Mouse (Mus musculus) thymus, postnatal 36 days (tissue): Measurements from ENCODE around the gene Kif28.
"Not testable (repeated sequence)": the region's sequence is repeated elsewhere in the genome, so short reads cannot be mapped to it uniquely, and the experiment has no call there.

Source experiments
- DNase-seq, 2 experiments: peaks; one replicate each; pipeline ENCODE4 v3.0.0; 2022; ENCODE audit warnings: mixed read lengths in 2 of 2

Gene Kif28

DNA sequence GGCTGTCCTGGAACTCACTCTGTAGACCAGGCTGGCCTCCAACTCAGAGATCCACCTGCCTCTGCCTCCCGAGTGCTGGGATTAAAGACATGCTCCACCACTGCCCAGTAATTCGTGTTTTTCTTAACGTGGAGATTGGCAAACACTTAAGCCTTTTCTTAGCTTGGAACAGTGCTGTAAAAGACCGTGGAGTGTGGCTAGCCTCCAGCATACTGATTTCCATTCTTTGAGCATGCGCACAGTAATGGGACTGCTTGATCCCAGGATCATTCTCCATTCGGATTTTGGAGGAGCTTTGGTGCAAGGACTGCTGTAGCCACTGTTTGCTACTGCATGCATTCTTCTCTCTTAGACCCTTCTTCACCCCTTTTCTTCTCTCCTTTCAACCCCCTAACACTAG lies 55.6 kb downstream of the Kif28 start:
- no peak for DNase-seq

- DNase-seq = no peak
Observed at GRCm38 (mm10) chr1:179688914-179689313, 56.2 kb downstream of the Kif28 start.

- no peak for DNase-seq
Observed at GRCm38 (mm10) chr1:179688415-179688814, 56.7 kb downstream of the Kif28 start.

- no peak for DNase-seq
Observed at GRCm38 (mm10) chr1:179687966-179688365, 57.1 kb downstream of the Kif28 start.

DNA sequence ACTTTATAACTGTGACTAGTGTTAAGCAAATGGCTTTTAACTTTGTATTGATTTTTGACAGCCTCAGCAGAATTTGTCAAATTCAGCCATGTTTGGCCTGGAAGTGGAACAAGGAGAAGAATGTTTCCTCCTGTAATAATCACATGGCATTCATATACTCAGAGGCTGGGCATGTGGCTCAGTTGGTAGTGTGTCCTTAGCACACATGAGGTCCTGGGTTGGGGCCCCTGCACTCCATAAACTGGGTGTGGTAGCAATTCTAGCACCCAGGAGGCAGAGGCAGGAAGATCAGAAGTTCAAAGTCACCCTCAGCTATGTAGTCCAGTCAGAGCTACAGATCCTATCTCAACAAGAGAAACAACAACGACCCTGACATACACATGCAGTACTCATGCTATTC lies 57.8 kb downstream of the Kif28 start:
- no peak for DNase-seq

DNA sequence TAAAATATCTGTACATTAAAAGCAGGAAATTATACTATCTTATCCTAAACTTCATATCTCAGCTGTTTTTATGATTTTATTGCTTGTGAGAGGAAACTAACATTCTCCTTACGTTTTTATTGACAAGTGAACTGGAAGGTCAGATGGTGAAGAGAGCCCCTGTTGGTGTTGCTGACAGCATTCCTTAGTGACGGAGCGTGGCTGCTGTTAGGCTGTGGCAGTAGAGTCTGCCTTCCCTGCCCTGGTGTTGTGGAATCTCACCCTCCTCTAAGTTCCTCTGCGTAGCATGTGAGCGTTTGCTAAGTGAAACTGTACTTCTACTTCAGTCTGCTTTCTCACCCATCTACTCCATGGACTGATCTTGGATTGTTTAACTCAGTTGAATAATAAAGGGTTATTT lies 58.3 kb downstream of the Kif28 start:
- no peak for DNase-seq

- DNase-seq = no peak
Observed at GRCm38 (mm10) chr1:179686348-179686747, 58.7 kb downstream of the Kif28 start.

DNA sequence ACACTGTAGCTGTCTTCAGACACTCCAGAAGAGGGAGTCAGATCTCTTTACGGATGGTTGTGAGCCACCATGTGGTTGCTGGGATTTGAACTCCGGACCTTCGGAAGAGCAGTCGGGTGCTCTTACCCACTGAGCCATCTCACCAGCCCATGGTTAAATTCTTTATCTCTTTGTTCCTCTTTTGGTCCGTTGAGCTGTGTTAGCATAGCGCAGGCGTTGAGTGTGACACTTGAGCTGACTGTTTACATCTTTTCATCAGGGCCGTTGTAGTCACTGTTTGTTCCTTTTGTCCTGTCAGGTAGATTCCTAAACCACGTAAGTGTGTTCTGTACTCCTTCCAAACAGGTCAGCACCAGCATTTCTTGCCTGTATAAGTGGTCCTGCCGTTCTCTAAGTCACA lies 62.3 kb downstream of the Kif28 start:
- DNase-seq = not testable (repeated sequence)

DNA sequence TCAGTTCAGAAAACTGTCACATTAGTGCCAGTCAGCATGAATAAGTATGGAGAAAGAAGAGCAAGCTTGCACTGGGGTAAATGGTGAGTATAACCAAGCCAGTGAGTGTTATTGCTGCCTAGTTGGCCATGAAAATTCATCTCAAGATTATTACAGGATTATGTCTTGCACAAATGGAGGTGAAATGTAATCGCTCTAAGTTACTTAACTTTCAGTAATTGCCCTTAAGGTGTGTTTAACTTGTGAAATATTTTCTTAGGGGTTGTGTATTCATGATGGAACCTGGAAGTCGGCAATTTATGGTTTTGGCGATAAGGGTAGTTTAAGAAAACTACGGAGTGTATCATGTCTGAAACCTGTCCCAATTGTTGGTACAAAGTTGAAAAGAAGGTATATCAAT lies 65.7 kb downstream of the Kif28 start:
- DNase-seq = no peak

GRCm38 (mm10) chr1:179677031-179677430 lies 68.0 kb downstream of the Kif28 start:
- no peak for DNase-seq

DNA sequence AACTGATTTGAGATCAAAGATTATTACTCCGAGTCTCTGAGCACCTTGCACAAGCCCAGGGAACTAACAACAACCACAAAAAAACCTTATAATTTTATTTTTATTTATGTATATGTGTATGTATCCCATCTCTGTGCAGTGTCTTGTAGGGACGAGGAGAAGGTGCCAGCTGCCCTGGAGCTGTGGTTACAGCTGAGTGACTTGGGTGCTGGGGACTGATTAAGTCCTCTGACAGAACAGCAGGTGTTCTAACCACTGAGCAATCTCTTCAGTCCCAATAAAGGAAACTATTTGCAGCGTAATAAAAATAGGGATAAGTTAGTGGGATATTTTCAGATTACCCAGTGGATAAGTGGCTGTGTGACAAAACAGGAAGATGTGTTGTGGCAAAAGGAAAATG lies 70.7 kb downstream of the Kif28 start:
- DNase-seq = no peak

- DNase-seq = no peak
Observed at GRCm38 (mm10) chr1:179668836-179669537, 76.1 kb downstream of the Kif28 start.

GRCm38 (mm10) chr1:179668013-179668805 lies 76.9 kb downstream of the Kif28 start, which contains the start of gene Sccpdh:
Gene Sccpdh (plus strand): TSS chr1:179668210.
- peak; percentile 81 to 83 for DNase-seq

DNA sequence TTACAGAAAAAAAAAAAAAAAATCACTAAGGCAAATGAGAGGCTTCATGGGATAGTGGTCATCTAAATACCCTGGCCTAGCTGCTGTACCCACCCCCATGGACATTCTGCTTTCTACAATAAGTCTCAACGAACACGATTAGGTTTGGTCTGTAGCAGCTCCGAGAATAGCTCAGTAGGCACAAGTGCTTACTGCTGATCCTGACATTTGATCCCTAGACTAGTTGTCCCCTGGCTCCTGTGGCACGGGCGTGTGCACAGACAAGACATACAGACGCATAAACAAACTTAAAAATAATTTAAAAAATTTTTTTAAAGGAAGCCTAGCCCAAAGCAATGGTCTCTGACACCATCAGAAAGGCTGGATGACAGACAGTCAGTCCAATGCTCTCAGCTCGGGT lies 77.6 kb downstream of the Kif28 start:
- no peak for DNase-seq

GRCm38 (mm10) chr1:179666971-179667370 lies 78.1 kb downstream of the Kif28 start:
- DNase-seq = no peak

DNA sequence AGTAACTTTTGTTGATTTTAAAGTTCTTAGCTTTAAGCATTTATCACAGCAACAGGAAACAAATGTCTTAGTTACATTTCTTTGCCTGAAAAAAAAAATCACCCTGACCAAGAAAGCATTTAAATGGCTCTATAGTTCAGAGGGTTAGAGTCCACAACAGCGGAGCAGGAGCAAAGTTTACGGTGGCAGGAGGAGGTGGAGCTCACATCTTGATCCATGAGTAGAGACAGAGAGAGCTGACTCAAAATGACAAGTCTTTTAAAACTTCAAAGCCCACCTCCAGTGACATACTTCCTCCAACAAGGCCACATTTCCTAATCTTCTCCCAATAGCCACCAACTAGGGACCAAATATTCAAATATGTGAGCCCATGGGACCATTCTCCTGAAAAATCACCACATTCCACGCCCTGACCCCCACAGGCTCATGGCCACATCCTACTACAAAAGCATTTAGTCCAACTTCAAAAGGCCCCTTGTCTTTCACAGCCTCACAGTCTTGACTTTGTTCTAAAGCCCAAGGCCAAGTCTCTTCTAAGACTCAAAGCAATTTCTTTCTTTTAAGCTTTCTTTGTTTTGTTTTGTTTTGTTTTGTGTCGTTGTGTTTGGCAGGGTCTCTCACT lies 80.7 kb downstream of the Kif28 start:
- DNase-seq = no peak

DNA sequence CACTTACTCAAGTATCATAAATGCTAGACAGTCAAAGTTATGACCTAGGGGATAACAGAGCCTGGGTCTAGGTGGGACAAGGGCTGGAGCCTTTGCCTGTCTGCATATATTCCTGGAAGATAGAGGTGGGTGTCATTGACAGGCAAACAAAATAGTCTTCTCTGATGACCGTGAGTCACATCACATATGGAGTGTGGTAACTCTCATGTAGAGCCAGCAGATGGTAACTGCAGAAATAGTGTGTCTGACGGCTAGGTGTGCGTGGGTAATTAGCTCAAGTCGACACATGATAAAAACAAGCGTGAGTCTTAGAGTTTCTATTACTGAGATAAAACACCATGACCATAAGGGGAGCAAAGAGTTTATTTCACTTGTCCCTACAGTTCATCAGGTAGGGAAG lies 82.0 kb downstream of the Kif28 start:
- DNase-seq = no peak

- no peak for DNase-seq
Observed at GRCm38 (mm10) chr1:179651224-179651623, 93.8 kb downstream of the Kif28 start.

- DNase-seq = no peak
Observed at GRCm38 (mm10) chr1:179650284-179650683, 94.8 kb downstream of the Kif28 start.

- DNase-seq = no peak
Observed at GRCm38 (mm10) chr1:179649324-179649723, 95.7 kb downstream of the Kif28 start.

DNA sequence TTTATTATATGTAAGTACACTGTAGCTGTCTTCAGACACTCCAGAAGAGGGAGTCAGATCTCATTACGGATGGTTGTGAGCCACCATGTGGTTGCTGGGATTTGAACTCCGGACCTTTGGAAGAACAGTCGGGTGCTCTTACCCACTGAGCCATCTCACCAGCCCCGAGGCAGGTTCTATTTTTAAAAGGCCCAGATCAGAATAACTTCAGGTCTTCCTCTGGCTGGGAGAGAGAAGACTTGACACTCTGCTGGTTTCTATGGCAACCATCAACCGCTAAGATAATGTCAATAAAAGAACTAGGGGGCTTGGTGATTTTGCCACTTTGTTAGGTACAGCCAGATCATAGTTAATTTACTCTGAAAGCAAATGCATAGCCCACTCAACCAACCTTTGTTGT lies 96.4 kb downstream of the Kif28 start:
- DNase-seq = not testable (repeated sequence)

GRCm38 (mm10) chr1:179645980-179646268 lies 99.1 kb downstream of the Kif28 start:
- no peak for DNase-seq
